Comparison of ENCODE assay signal across 13 mouse cellular contexts in the genomic region with DNA sequence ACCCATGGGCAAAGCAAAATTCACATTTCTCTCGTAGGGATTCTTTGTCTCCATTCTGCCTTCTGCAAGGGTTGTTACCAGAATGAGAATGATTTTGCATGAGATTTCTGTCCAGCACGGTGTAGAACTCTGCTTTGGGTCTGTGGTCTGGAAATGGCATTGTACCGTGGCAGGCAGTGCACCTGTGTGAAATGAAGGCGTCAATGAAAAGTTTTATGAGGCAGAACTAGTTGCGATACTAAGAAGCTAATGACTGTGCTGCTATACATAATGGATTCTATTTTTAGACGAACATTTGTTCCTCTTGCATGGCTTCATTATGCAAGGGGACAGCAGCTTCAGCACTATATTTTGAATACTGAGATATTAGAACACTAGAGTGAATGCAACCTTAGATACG. TPM values are rescaled to one million over a fixed set of nuclear protein-coding genes. Genes with fewer than 3 reads are reported as not detected.
DNase-seq lines count a peak whose midpoint lies in the region; ATAC-seq and TF ChIP-seq lines count a peak whose summit lies in the region.
"Had no signal": no experiment of that assay in that cellular context is flagged by ENCODE, and none has a peak within 500 bp of the region (broad histone marks: within the 10 kb centered on the region; RNA-seq: fewer than 3 reads in every experiment).

No protein-coding gene starts in this region.

- intact Hi-C loops in heart, postnatal 14 days (cut with DNase I): no loop called here

- peaks cover 9% of the 10 kb centered on the region for H3K4me1 ChIP-seq in heart, postnatal 0 days (ENCODE audit: control insufficient read depth, insufficient read depth)
- peaks cover 15% of the 10 kb centered on the region; the same call in 1 of the 2 replicates for H3K4me1 ChIP-seq in liver, adult 2 months (ENCODE audit: control insufficient read depth, insufficient read depth, low read length)
- H3K4me1 ChIP-seq in liver, embryonic 12.5 days: no peaks in the 10 kb centered on the region
- H3K4me1 ChIP-seq in intestine, embryonic 15.5 days (replicated peaks): 0 out of 2 replicates have a peak, but pooled peaks cover 6% of the 10 kb centered on the region
- peaks cover 16% of the 10 kb centered on the region for H3K4me1 ChIP-seq in neural tube, embryonic 14.5 days (ENCODE audit: control insufficient read depth, insufficient read depth, low read length)

- peak; percentile 36 for DNase-seq in heart, postnatal 0 days (ENCODE audit: low spot score)
- DNase-seq in heart, adult 18-20 months: no peak
- no peak for DNase-seq in liver, adult 2 months (ENCODE audit: extremely low read depth, low read depth, low spot score)
- DNase-seq in heart, postnatal 14 days: no peak
- DNase-seq: adrenal gland, adult 2 months; kidney, postnatal 14 days; thymus, postnatal 4 days had no signal

- no peak for TF ChIP-seq EP300 in heart, postnatal 0 days (IDR thresholded peaks at IDR 0.05; ENCODE audit: low read depth)

- peaks cover 16% of the 10 kb centered on the region; the same call in 1 of the 2 replicates for H3K79me2 ChIP-seq in liver, adult 2 months (ENCODE audit: control insufficient read depth, insufficient read depth, low read length)

- H3K4me3 ChIP-seq in heart, postnatal 0 days (ENCODE audit: low read depth, low read length): no peak overlapping the region
- H3K4me3 ChIP-seq in liver, adult 2 months (ENCODE audit: insufficient read depth, low read depth, low read length): no peak overlapping the region
- no peak overlapping the region for H3K4me3 ChIP-seq in liver, embryonic 12.5 days
- no peak overlapping the region for H3K4me3 ChIP-seq in intestine, embryonic 15.5 days (replicated peaks)
- no peak overlapping the region for H3K4me3 ChIP-seq in neural tube, embryonic 14.5 days (ENCODE audit: low read depth, low read length)
- H3K4me3 ChIP-seq: megakaryocyte, embryonic 14.5 days had no signal

- TF ChIP-seq POLR2A in liver, adult 2 months (IDR thresholded peaks at IDR 0.05; ENCODE audit: extremely low read depth, insufficient read depth, low read length): no peak

- WGBS in heart, postnatal 0 days: 34% methylated on average over 7 of the region's 7 CpGs
- WGBS in liver, adult 2 months: 30% methylated on average over 7 of the region's 7 CpGs
- 57% methylated on average over 7 of the region's 7 CpGs for WGBS in liver, embryonic 12.5 days (ENCODE audit: insufficient replicate concordance)
- WGBS in intestine, embryonic 15.5 days: 41% methylated on average over 7 of the region's 7 CpGs
- 10% methylated on average over 7 of the region's 7 CpGs for WGBS in neural tube, embryonic 14.5 days

- H3K9ac ChIP-seq in heart, postnatal 0 days (replicated peaks; ENCODE audit: low read depth, low read length): no peak overlapping the region
- H3K9ac ChIP-seq in liver, adult 2 months (ENCODE audit: low read depth, low read length): no peak overlapping the region
- H3K9ac ChIP-seq in liver, embryonic 12.5 days: no peak overlapping the region
- H3K9ac ChIP-seq in intestine, embryonic 15.5 days: no peak overlapping the region
- H3K9ac ChIP-seq in neural tube, embryonic 14.5 days (replicated peaks; ENCODE audit: low read depth, low read length): no peak overlapping the region

- no peaks in the 10 kb centered on the region for H3K36me3 ChIP-seq in heart, postnatal 0 days (replicated peaks; ENCODE audit: control insufficient read depth, insufficient read depth, low read length)
- no peaks in the 10 kb centered on the region for H3K36me3 ChIP-seq in liver, adult 2 months (ENCODE audit: control insufficient read depth, insufficient read depth, low read length)
- H3K36me3 ChIP-seq in liver, embryonic 12.5 days: no peaks in the 10 kb centered on the region
- no peaks in the 10 kb centered on the region for H3K36me3 ChIP-seq in intestine, embryonic 15.5 days
- H3K36me3 ChIP-seq in neural tube, embryonic 14.5 days (ENCODE audit: control insufficient read depth, insufficient read depth, low read length): no peaks in the 10 kb centered on the region

- H3K27me3 ChIP-seq in heart, postnatal 0 days (ENCODE audit: control insufficient read depth, insufficient read depth, low read length): no peaks in the 10 kb centered on the region
- H3K27me3 ChIP-seq in liver, adult 2 months (ENCODE audit: control insufficient read depth, insufficient read depth, low read length): no peaks in the 10 kb centered on the region
- H3K27me3 ChIP-seq in liver, embryonic 12.5 days (replicated peaks): no peaks in the 10 kb centered on the region
- no peaks in the 10 kb centered on the region for H3K27me3 ChIP-seq in intestine, embryonic 15.5 days (replicated peaks)
- no peaks in the 10 kb centered on the region for H3K27me3 ChIP-seq in neural tube, embryonic 14.5 days (ENCODE audit: control insufficient read depth, insufficient read depth, low read length)
- H3K27me3 ChIP-seq: megakaryocyte, embryonic 14.5 days; Patski had no signal

- no peaks in the 10 kb centered on the region for H3K9me3 ChIP-seq in heart, postnatal 0 days (replicated peaks; ENCODE audit: control insufficient read depth, low read length)
- H3K9me3 ChIP-seq in liver, embryonic 12.5 days (replicated peaks): no peaks in the 10 kb centered on the region
- H3K9me3 ChIP-seq in intestine, embryonic 15.5 days: no peaks in the 10 kb centered on the region
- no peaks in the 10 kb centered on the region for H3K9me3 ChIP-seq in neural tube, embryonic 14.5 days (ENCODE audit: control insufficient read depth, low read length)
- H3K9me3 ChIP-seq: megakaryocyte, embryonic 14.5 days had no signal

- H3K27ac ChIP-seq in heart, postnatal 0 days (ENCODE audit: low read depth): no peak overlapping the region
- H3K27ac ChIP-seq in liver, adult 2 months (replicated peaks; ENCODE audit: insufficient read depth, low read depth, low read length): peak overlapping the region; percentile 65; the same call in 1 of the 2 replicates
- H3K27ac ChIP-seq in liver, embryonic 12.5 days: no peak overlapping the region
- H3K27ac ChIP-seq in intestine, embryonic 15.5 days: no peak overlapping the region
- H3K27ac ChIP-seq in neural tube, embryonic 14.5 days (ENCODE audit: low read depth, low read length): peak overlapping the region; percentile 74

- no peak for TF ChIP-seq CTCF in heart, postnatal 0 days (IDR thresholded peaks at IDR 0.05; ENCODE audit: low read depth)
- no peak for TF ChIP-seq CTCF in liver, adult 2 months (IDR thresholded peaks at IDR 0.05; ENCODE audit: low read depth, low read length)

- no peak for ATAC-seq in heart, postnatal 0 days (ENCODE audit: insufficient read depth, low read depth)
- ATAC-seq in liver, embryonic 12.5 days: no peak
- peak; percentile 51 for ATAC-seq in intestine, embryonic 15.5 days
- peak; percentile 80 for ATAC-seq in neural tube, embryonic 14.5 days (ENCODE audit: low read depth)
- no peak for ATAC-seq in cerebellum, adult (ENCODE audit: insufficient number of reproducible peaks, low FRiP score, low TSS enrichment)
- ATAC-seq: Patski had no signal

- H3K4me2 ChIP-seq in heart, postnatal 0 days (ENCODE audit: low read depth, low read length): peak overlapping the region; percentile 43
- no peak overlapping the region for H3K4me2 ChIP-seq in liver, embryonic 12.5 days
- peak overlapping the region; percentile 29 for H3K4me2 ChIP-seq in intestine, embryonic 15.5 days (replicated peaks)
- H3K4me2 ChIP-seq in neural tube, embryonic 14.5 days (ENCODE audit: low read depth, low read length): 0 out of 2 replicates have a peak overlapping the region, but pooled peaks have one; percentile 0

RNA-seq across cellular contexts. Expression of a gene that starts 39.8 kb away (rescaled TPM):
- total RNA-seq in heart, postnatal 0 days (2014; rRNA removed; ENCODE audit: low replicate concordance): 3.5 and 11.8 TPM in 2 replicates
- polyA plus RNA-seq in heart, postnatal 0 days (2015; fragmentation: Nextera tagmentation; extraction: Ambion mirVana): 3.4 and 3.5 TPM in 2 replicates
- total RNA-seq in heart, adult 18-20 months (2021): 1 to 10 TPM; 4.2 to 5.0 TPM
- total RNA-seq in liver, adult 2 months (2014; rRNA removed): 15.4 and 17.7 TPM in 2 replicates
- polyA plus RNA-seq in liver, adult 2 months (2012; rRNA removed): 0.88 and 0.95 TPM in 2 replicates
- 4.4 and 4.9 TPM in 2 replicates for polyA plus RNA-seq in liver, embryonic 12.5 days (2016; fragmentation: Nextera tagmentation; extraction: Ambion mirVana)
- 10.9 and 11.9 TPM in 2 replicates for polyA plus RNA-seq in intestine, embryonic 15.5 days (2015; fragmentation: Nextera tagmentation; extraction: Ambion mirVana)
- 114 and 118 TPM in 2 replicates for polyA plus RNA-seq in neural tube, embryonic 14.5 days (2014; fragmentation: Nextera tagmentation; extraction: Ambion mirVana)
- total RNA-seq in heart, postnatal 14 days (2021): 1 to 10 TPM; 8.6 TPM

Comparison
In these comparisons a context has a peak if more than half of its experiments do, and no peak if none do; other contexts are left out.
1. H3K27ac ChIP-seq: peak in liver, adult 2 months (single experiment) and neural tube, embryonic 14.5 days (single experiment); none in heart, postnatal 0 days (single experiment), liver, embryonic 12.5 days (single experiment) and intestine, embryonic 15.5 days (single experiment).
2. ATAC-seq: peak in intestine, embryonic 15.5 days (single experiment) and neural tube, embryonic 14.5 days (single experiment); none in heart, postnatal 0 days (single experiment), liver, embryonic 12.5 days (single experiment) and cerebellum, adult (single experiment).